Mouse (Mus musculus): ENCODE results near the gene Med27. TPM values are rescaled to one million over a fixed set of nuclear protein-coding genes. Genes with fewer than 3 reads are reported as not detected.

Med27 gene
- polyA plus RNA-seq, 1 experiment from 2014 or later: 13.0 TPM

DNA sequence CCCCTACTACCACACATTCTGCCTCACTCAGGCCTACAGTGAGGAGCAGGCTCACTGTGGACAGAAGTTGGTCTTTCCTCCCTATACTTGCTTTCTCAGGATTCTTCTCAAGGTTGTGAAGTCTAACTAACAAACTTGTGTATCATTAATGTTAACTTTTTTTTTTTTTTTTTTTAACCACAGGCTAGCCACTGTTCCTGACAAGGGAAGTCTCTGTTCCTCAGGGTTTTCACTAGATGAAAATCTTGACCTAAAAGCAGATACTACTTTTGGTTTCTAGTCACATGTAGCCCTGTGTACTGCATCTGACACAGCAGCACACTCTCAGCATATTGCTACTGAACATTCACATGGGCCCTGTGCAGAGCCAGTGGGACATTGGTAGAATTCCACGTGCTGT lies 55.2 kb downstream of the Med27 start:
- no peak for ATAC-seq
- Histone ChIP-seq H3K4me3 (ENCODE audit: low read depth, low read length) (no peak overlapping the region), H3K9me3 (ENCODE audit: low read length) (no peaks in the 10 kb centered on the region), H3K4me1 (ENCODE audit: insufficient read depth) (peaks cover 13% of the 10 kb centered on the region), H3K36me3 (replicated peaks; ENCODE audit: insufficient read depth, low read length) (no peaks in the 10 kb centered on the region), H3K27ac (ENCODE audit: low read depth) (no peak overlapping the region), H3K27me3 (ENCODE audit: insufficient read depth, low read length) (no peaks in the 10 kb centered on the region), H3K4me2 (ENCODE audit: low read depth, low read length) (no peak overlapping the region), H3K9ac (replicated peaks) (no peak overlapping the region)
- TF ChIP-seq EP300 (IDR thresholded peaks at IDR 0.05; ENCODE audit: low read depth) (no peak), CTCF (IDR thresholded peaks at IDR 0.05; ENCODE audit: low read depth) (no peak)
- WGBS (ENCODE audit: insufficient replicate concordance): 84% methylated on average over 1 of the region's 1 CpGs
- DNase-seq: no peak

DNA sequence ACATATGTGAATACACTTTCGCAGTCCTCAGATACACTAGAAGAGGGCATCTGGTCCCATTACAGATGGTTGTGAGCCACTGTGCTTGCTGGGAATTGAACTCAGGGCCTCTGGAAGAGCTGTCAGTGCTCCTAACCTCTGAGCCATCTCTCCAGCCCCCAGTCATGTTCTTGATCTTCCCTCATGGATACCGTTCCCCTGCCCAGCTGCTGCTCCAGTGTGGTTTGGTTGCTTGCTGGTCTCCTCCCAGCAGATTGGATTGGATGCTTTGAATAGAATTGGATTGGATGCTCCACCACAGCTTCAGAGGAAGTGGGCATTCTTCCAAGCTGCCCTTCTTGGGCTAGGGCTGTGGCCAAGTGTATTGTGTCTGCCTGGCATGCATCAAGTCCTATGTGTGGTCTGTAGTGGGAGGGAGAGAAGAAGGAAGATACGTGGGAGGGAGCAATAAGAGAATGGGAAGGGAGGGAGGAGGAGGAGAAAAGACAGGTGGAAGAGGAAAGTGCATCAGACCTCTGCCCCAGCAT lies 56.0 kb downstream of the Med27 start:
- 81% methylated on average over 3 of the region's 3 CpGs for WGBS (ENCODE audit: insufficient replicate concordance)
- Histone ChIP-seq H3K4me1 (ENCODE audit: insufficient read depth) (peaks cover 13% of the 10 kb centered on the region), H3K4me3 (ENCODE audit: low read depth, low read length) (no peak overlapping the region), H3K27me3 (ENCODE audit: insufficient read depth, low read length) (no peaks in the 10 kb centered on the region), H3K9ac (replicated peaks) (no peak overlapping the region), H3K9me3 (ENCODE audit: low read length) (no peaks in the 10 kb centered on the region), H3K4me2 (ENCODE audit: low read depth, low read length) (no peak overlapping the region), H3K27ac (ENCODE audit: low read depth) (no peak overlapping the region), H3K36me3 (replicated peaks; ENCODE audit: insufficient read depth, low read length) (no peaks in the 10 kb centered on the region)
- ATAC-seq (no peak), DNase-seq (no peak)
- no peak for TF ChIP-seq EP300 (IDR thresholded peaks at IDR 0.05; ENCODE audit: low read depth)
- TF ChIP-seq CTCF (IDR thresholded peaks at IDR 0.05; ENCODE audit: low read depth): no peak

DNA sequence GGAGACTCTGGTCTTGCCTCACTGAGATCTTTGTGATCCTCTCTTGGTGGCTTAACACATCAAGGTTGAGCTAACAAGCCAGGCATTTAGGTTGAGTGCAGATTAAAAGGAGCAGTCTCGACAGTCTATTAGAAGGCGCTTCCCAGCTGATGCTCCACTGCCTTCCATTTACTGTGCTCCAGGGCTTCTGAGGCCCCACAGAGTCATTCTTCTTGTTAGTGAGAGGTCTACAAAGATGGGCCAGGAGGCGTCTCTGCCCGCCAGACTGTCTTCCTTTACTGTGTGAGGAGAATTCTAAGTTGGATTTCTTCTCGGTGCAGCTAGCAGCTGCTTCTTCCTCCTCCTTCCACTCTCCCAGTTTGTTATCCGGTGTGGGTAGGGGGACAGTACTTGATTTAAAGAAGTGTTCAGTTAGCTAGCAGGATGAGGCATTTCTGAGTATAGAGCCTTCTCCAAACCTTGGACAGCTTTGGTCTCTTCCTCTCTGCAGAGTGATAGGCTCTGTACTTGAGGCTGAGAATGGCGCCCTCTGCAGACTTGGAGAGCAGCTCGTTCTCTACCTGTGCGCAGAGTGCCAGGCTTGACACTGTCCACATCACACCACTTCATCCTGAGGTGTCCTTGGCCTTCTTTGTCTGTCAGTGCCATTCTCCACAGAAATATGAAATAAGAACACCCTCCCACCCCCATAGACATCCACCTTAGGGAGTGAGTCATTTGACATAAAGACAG lies 57.3 kb downstream of the Med27 start:
- ATAC-seq: no peak

DNA sequence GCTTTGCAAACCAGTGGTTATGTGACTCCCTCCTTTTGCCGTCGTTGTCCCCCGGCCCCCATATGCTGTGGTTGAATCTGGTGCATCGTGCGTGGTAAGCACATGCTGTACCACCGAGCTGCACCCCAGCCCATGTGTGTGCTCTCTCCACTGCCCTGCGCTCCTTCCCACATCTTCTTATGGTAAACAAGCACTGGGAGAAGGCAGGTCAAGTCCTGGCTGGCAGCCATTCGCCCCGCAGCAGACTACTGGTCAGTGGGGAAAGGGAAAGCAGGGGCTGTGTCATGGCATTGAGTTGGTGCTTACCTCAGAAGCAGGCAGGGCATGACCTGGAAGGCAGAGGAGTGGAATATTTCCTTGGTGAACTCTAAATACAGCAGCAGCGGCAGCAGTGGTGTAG lies 58.3 kb downstream of the Med27 start:
- H3K36me3 ChIP-seq (replicated peaks; ENCODE audit: insufficient read depth, low read length): no peaks in the 10 kb centered on the region

More for the DNA sequence above, 57.3 kb downstream of the Med27 start:
- Histone ChIP-seq H3K27me3 (ENCODE audit: insufficient read depth, low read length) (no peaks in the 10 kb centered on the region), H3K4me3 (ENCODE audit: low read depth, low read length) (no peak overlapping the region), H3K27ac (ENCODE audit: low read depth) (no peak overlapping the region), H3K36me3 (replicated peaks; ENCODE audit: insufficient read depth, low read length) (no peaks in the 10 kb centered on the region), H3K4me2 (ENCODE audit: low read depth, low read length) (no peak overlapping the region), H3K9me3 (ENCODE audit: low read length) (no peaks in the 10 kb centered on the region), H3K4me1 (ENCODE audit: insufficient read depth) (peaks cover 10% of the 10 kb centered on the region), H3K9ac (replicated peaks) (no peak overlapping the region)
- peak; percentile 35 for TF ChIP-seq CTCF (IDR thresholded peaks at IDR 0.05; ENCODE audit: low read depth)
- TF ChIP-seq EP300 (IDR thresholded peaks at IDR 0.05; ENCODE audit: low read depth): no peak
- no peak for DNase-seq
- whole genome bisulfite sequencing (ENCODE audit: insufficient replicate concordance): 80% methylated on average over 9 of the region's 9 CpGs

DNA sequence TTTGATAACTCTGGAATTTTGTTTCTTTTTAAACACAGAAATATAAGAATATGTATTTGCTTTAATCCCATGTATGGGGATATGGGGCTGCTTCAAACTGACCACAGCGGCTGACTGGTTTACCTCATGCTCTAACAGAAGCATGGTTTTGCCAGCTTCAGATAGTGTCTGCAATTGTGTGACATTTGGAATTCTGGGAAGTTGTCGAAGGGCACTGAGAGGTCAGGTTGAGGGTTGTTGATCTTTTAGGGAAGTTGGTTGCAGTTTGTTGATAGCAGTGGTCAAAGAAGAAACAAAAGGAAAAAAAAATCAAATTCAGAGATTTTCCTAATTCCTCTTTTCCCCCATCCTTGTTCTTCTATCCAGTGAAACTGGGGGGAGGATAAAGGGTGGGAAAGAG lies 59.2 kb downstream of the Med27 start:
- ATAC-seq (no peak), DNase-seq (no peak)
- H3K27me3 ChIP-seq (ENCODE audit: insufficient read depth, low read length): no peaks in the 10 kb centered on the region
- TF ChIP-seq EP300 (IDR thresholded peaks at IDR 0.05; ENCODE audit: low read depth) (no peak), CTCF (IDR thresholded peaks at IDR 0.05; ENCODE audit: low read depth) (no peak)
- no peaks in the 10 kb centered on the region for H3K36me3 ChIP-seq (replicated peaks; ENCODE audit: insufficient read depth, low read length)
- H3K27ac ChIP-seq (ENCODE audit: low read depth): no peak overlapping the region
- no peak overlapping the region for H3K9ac ChIP-seq (replicated peaks)
- no peak overlapping the region for H3K4me2 ChIP-seq (ENCODE audit: low read depth, low read length)
- H3K4me1 ChIP-seq (ENCODE audit: insufficient read depth): peaks cover 7% of the 10 kb centered on the region; the same call in 1 of the 2 replicates
- H3K4me3 ChIP-seq (ENCODE audit: low read depth, low read length): no peak overlapping the region
- 44% methylated on average over 2 of the region's 2 CpGs for WGBS (ENCODE audit: insufficient replicate concordance)
- no peaks in the 10 kb centered on the region for H3K9me3 ChIP-seq (ENCODE audit: low read length)

More for the DNA sequence above, 58.3 kb downstream of the Med27 start:
- TF ChIP-seq CTCF (IDR thresholded peaks at IDR 0.05; ENCODE audit: low read depth) (no peak), EP300 (IDR thresholded peaks at IDR 0.05; ENCODE audit: low read depth) (no peak)
- DNase-seq (no peak), ATAC-seq (no peak)
- Histone ChIP-seq H3K4me3 (ENCODE audit: low read depth, low read length) (no peak overlapping the region), H3K27me3 (ENCODE audit: insufficient read depth, low read length) (no peaks in the 10 kb centered on the region), H3K4me1 (ENCODE audit: insufficient read depth) (peaks cover 10% of the 10 kb centered on the region), H3K4me2 (ENCODE audit: low read depth, low read length) (no peak overlapping the region), H3K9me3 (ENCODE audit: low read length) (no peaks in the 10 kb centered on the region), H3K9ac (replicated peaks) (no peak overlapping the region), H3K27ac (ENCODE audit: low read depth) (no peak overlapping the region)
- WGBS (ENCODE audit: insufficient replicate concordance): 70% methylated on average over 10 of the region's 10 CpGs

DNA sequence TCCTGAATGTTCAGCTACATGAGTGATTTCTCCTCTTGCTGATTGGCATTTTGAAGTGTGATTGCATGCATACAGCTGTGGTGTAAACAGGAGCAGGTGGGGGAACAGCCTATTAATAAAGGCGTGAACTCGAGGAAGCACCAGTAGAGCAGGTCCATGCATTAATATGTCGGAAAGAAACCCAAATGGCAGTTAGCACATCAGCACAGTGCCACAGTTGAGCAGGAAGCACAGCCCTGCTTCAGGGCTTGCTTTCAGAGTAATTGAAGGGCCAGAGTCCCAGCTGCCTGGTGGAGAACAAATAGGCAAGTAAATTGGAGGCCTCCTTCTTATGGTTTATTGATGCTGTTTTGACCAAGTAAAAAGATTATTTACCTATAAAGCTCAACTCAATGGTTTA lies 60.7 kb downstream of the Med27 start:
- Histone ChIP-seq H3K36me3 (replicated peaks; ENCODE audit: insufficient read depth, low read length) (no peaks in the 10 kb centered on the region), H3K27ac (ENCODE audit: low read depth) (no peak overlapping the region), H3K9ac (replicated peaks) (no peak overlapping the region), H3K4me2 (ENCODE audit: low read depth, low read length) (no peak overlapping the region), H3K27me3 (ENCODE audit: insufficient read depth, low read length) (no peaks in the 10 kb centered on the region), H3K4me3 (ENCODE audit: low read depth, low read length) (no peak overlapping the region), H3K4me1 (ENCODE audit: insufficient read depth) (peaks cover 7% of the 10 kb centered on the region; the same call in 1 of the 2 replicates), H3K9me3 (ENCODE audit: low read length) (no peaks in the 10 kb centered on the region)
- 73% methylated on average over 3 of the region's 3 CpGs for WGBS (ENCODE audit: insufficient replicate concordance)
- DNase-seq: no peak
- no peak for TF ChIP-seq EP300 (IDR thresholded peaks at IDR 0.05; ENCODE audit: low read depth)
- no peak for TF ChIP-seq CTCF (IDR thresholded peaks at IDR 0.05; ENCODE audit: low read depth)
- no peak for ATAC-seq
